Mouse (Mus musculus) mouse embryonic stem cell (cell line): Measurements from ENCODE around the gene Rasl10a.

Experiments used
- in situ Hi-C, 2 experiments: fragments of 300-500 bp; cut with MboI; formaldehyde crosslinking; loops; 1 replicate in 1 of 2; 3 replicates in 1 of 2; pipeline ENCODE4 v1.14.3; 2019 to 2020; ENCODE audit warnings: low sequenced_read_pairs in 2 of 2, low pct_unique_long_range_greater_than_20kb in 1 of 2, mixed read lengths in 1 of 2; ENCODE audit not compliant: unreplicated experiment in 1 of 2

Gene Rasl10a

GRCm38 (mm10) chr11:5046321-5046926, 11.5 kb upstream of the Rasl10a start:
- in situ Hi-C loops = no loop called here

- in situ Hi-C loops = no loop called here
Measured at GRCm38 (mm10) chr11:5051629-5052028, 6.3 kb upstream of the Rasl10a start.

- in situ Hi-C loops = no loop called here
Measured at GRCm38 (mm10) chr11:5052200-5052854, 5.6 kb upstream of the Rasl10a start.

GRCm38 (mm10) chr11:5054151-5054550, 3.8 kb upstream of the Rasl10a start:
- in situ Hi-C loops = no loop called here

- in situ Hi-C loops = no loop called here
Measured at GRCm38 (mm10) chr11:5054874-5055273, 3.1 kb upstream of the Rasl10a start.

- in situ Hi-C loops = no loop called here
Measured at GRCm38 (mm10) chr11:5055945-5056938, 1.7 kb upstream of the Rasl10a start.

- in situ Hi-C loops = no loop called here
Measured at GRCm38 (mm10) chr11:5057064-5057463, 864 bp upstream of the Rasl10a start.

- in situ Hi-C loops = no loop called here
Measured at GRCm38 (mm10) chr11:5057541-5057855, 430 bp upstream of the Rasl10a start.

- in situ Hi-C loops = no loop called here
Measured at GRCm38 (mm10) chr11:5058783-5059182, 855 bp downstream of the Rasl10a start.

- in situ Hi-C loops = no loop called here
Measured at GRCm38 (mm10) chr11:5059230-5059629, 1.3 kb downstream of the Rasl10a start.

- in situ Hi-C loops = no loop called here
Measured at GRCm38 (mm10) chr11:5059704-5060156, 1.8 kb downstream of the Rasl10a start.

- in situ Hi-C loops = no loop called here
Measured at GRCm38 (mm10) chr11:5060756-5061412, 3.0 kb downstream of the Rasl10a start.

- in situ Hi-C loops = no loop called here
Measured at GRCm38 (mm10) chr11:5061413-5062139, 3.6 kb downstream of the Rasl10a start.

- in situ Hi-C loops = no loop called here
Measured at GRCm38 (mm10) chr11:5062326-5062725, 4.4 kb downstream of the Rasl10a start.

- in situ Hi-C loops = no loop called here
Measured at GRCm38 (mm10) chr11:5062860-5063505, 5.1 kb downstream of the Rasl10a start.

- in situ Hi-C loops = no loop called here
Measured at GRCm38 (mm10) chr11:5063561-5064281, 5.8 kb downstream of the Rasl10a start.
